Mouse (Mus musculus): ENCODE results near the gene Cpa5. TPM values are rescaled to one million over a fixed set of nuclear protein-coding genes. Genes with fewer than 3 reads are reported as not detected.

Gene Cpa5
- polyA plus RNA-seq, 1 experiment, result not detected

- no peak for TF ChIP-seq MYOD1 (IDR thresholded peaks at IDR 0.05; ENCODE audit: control insufficient read depth in 1 of 3, insufficient read length in 2 of 3, low read depth in 2 of 3)
- TF ChIP-seq E2F4 (IDR thresholded peaks at IDR 0.05; ENCODE audit: insufficient read depth), result no peak
- TF ChIP-seq MAX (IDR thresholded peaks at IDR 0.05; ENCODE audit: low read depth), result no peak
- TF ChIP-seq TCF3 (IDR thresholded peaks at IDR 0.05; ENCODE audit: insufficient read length, low read depth), result no peak
- TF ChIP-seq SRF (IDR thresholded peaks at IDR 0.05; ENCODE audit: control insufficient read depth, insufficient read length, low read depth), result no peak
- TF ChIP-seq REST (IDR thresholded peaks at IDR 0.05; ENCODE audit: insufficient read depth, insufficient read length), result no peak
- no peak for TF ChIP-seq MYOG (IDR thresholded peaks at IDR 0.05; ENCODE audit: control insufficient read depth in 1 of 3, insufficient read depth in 1 of 3, insufficient read length in 2 of 3, low read depth in 2 of 3)
- TF ChIP-seq TCF12 (IDR thresholded peaks at IDR 0.05; ENCODE audit: insufficient read depth, poor library complexity, severe bottlenecking), result no peak
- TF ChIP-seq USF1 (IDR thresholded peaks at IDR 0.05; ENCODE audit: low read depth), result no peak
- TF ChIP-seq CEBPB (IDR thresholded peaks at IDR 0.05; ENCODE audit: insufficient read depth, poor library complexity, severe bottlenecking), result no peak
- no peak for TF ChIP-seq POLR2A (IDR thresholded peaks at IDR 0.05; ENCODE audit: insufficient read length, low read depth)
- no peak overlapping the region for H3K4me2 ChIP-seq (ENCODE audit: low read depth)
- no peak overlapping the region for H3K4me3 ChIP-seq
- no peaks in the 10 kb centered on the region for H3K27me3 ChIP-seq (ENCODE audit: control insufficient read depth, insufficient read depth, insufficient read length)
- no peak overlapping the region for H3ac ChIP-seq (ENCODE audit: control insufficient read depth, insufficient read length)
- H3K36me3 ChIP-seq (ENCODE audit: control insufficient read depth, insufficient read depth), result no peaks in the 10 kb centered on the region
- H3K79me2 ChIP-seq (ENCODE audit: control insufficient read depth, insufficient read depth), result no peaks in the 10 kb centered on the region
These were observed 41.5 kb upstream of the Cpa5 start for GRCm38 (mm10) chr6:30569331-30569730.

GRCm38 (mm10) chr6:30570012-30570411 lies 40.8 kb upstream of the Cpa5 start:
- Histone ChIP-seq H3K79me2 (ENCODE audit: control insufficient read depth, insufficient read depth) (no peaks in the 10 kb centered on the region), H3ac (ENCODE audit: control insufficient read depth, insufficient read length) (no peak overlapping the region), H3K4me2 (ENCODE audit: low read depth) (no peak overlapping the region), H3K36me3 (ENCODE audit: control insufficient read depth, insufficient read depth) (no peaks in the 10 kb centered on the region), H3K4me3 (no peak overlapping the region), H3K27me3 (ENCODE audit: control insufficient read depth, insufficient read depth, insufficient read length) (no peaks in the 10 kb centered on the region)
- TF ChIP-seq SRF (IDR thresholded peaks at IDR 0.05; ENCODE audit: control insufficient read depth, insufficient read length, low read depth), result no peak
- TF ChIP-seq CEBPB (IDR thresholded peaks at IDR 0.05; ENCODE audit: insufficient read depth, poor library complexity, severe bottlenecking), result no peak
- TF ChIP-seq POLR2AphosphoS2 (IDR thresholded peaks at IDR 0.05; ENCODE audit: insufficient read length, low read depth), result no peak
- TF ChIP-seq MYOD1 (IDR thresholded peaks at IDR 0.05; ENCODE audit: control insufficient read depth in 1 of 3, insufficient read length in 2 of 3, low read depth in 2 of 3), result peak in 2 of 3 experiments; percentile 20 to 24
- no peak for TF ChIP-seq MYOG (IDR thresholded peaks at IDR 0.05; ENCODE audit: control insufficient read depth in 1 of 3, insufficient read depth in 1 of 3, insufficient read length in 2 of 3, low read depth in 2 of 3)

- H3ac ChIP-seq (ENCODE audit: control insufficient read depth, insufficient read length), result no peak overlapping the region
- no peaks in the 10 kb centered on the region for H3K79me2 ChIP-seq (ENCODE audit: control insufficient read depth, insufficient read depth)
- H3K4me2 ChIP-seq (ENCODE audit: low read depth), result no peak overlapping the region
- H3K36me3 ChIP-seq (ENCODE audit: control insufficient read depth, insufficient read depth), result no peaks in the 10 kb centered on the region
- no peaks in the 10 kb centered on the region for H3K27me3 ChIP-seq (ENCODE audit: control insufficient read depth, insufficient read depth, insufficient read length)
- TF ChIP-seq POLR2AphosphoS2 (IDR thresholded peaks at IDR 0.05; ENCODE audit: insufficient read length, low read depth) (no peak), TCF3 (IDR thresholded peaks at IDR 0.05; ENCODE audit: insufficient read length, low read depth) (no peak), CEBPB (IDR thresholded peaks at IDR 0.05; ENCODE audit: insufficient read depth, poor library complexity, severe bottlenecking) (no peak), E2F4 (IDR thresholded peaks at IDR 0.05; ENCODE audit: insufficient read depth) (no peak), MAX (IDR thresholded peaks at IDR 0.05; ENCODE audit: low read depth) (no peak), POLR2A (IDR thresholded peaks at IDR 0.05; ENCODE audit: insufficient read length, low read depth) (no peak), SRF (IDR thresholded peaks at IDR 0.05; ENCODE audit: control insufficient read depth, insufficient read length, low read depth) (no peak), USF1 (IDR thresholded peaks at IDR 0.05; ENCODE audit: low read depth) (no peak), MYOG (IDR thresholded peaks at IDR 0.05; ENCODE audit: control insufficient read depth in 1 of 3, insufficient read depth in 1 of 3, insufficient read length in 2 of 3, low read depth in 2 of 3) (no peak), MYOD1 (IDR thresholded peaks at IDR 0.05; ENCODE audit: control insufficient read depth in 1 of 3, insufficient read length in 2 of 3, low read depth in 2 of 3) (no peak), TCF12 (IDR thresholded peaks at IDR 0.05; ENCODE audit: insufficient read depth, poor library complexity, severe bottlenecking) (no peak), REST (IDR thresholded peaks at IDR 0.05; ENCODE audit: insufficient read depth, insufficient read length) (no peak)
- H3K4me3 ChIP-seq, result no peak overlapping the region
These were observed 38.1 kb upstream of the Cpa5 start for GRCm38 (mm10) chr6:30572456-30573311.

- Histone ChIP-seq H3ac (ENCODE audit: control insufficient read depth, insufficient read length) (no peak overlapping the region), H3K27me3 (ENCODE audit: control insufficient read depth, insufficient read depth, insufficient read length) (no peaks in the 10 kb centered on the region), H3K36me3 (ENCODE audit: control insufficient read depth, insufficient read depth) (no peaks in the 10 kb centered on the region), H3K4me2 (ENCODE audit: low read depth) (no peak overlapping the region), H3K4me3 (no peak overlapping the region), H3K79me2 (ENCODE audit: control insufficient read depth, insufficient read depth) (no peaks in the 10 kb centered on the region)
- TF ChIP-seq MAX (IDR thresholded peaks at IDR 0.05; ENCODE audit: low read depth) (no peak), POLR2AphosphoS2 (IDR thresholded peaks at IDR 0.05; ENCODE audit: insufficient read length, low read depth) (no peak), TCF12 (IDR thresholded peaks at IDR 0.05; ENCODE audit: insufficient read depth, poor library complexity, severe bottlenecking) (no peak), E2F4 (IDR thresholded peaks at IDR 0.05; ENCODE audit: insufficient read depth) (no peak), MYOG (IDR thresholded peaks at IDR 0.05; ENCODE audit: control insufficient read depth in 1 of 3, insufficient read depth in 1 of 3, insufficient read length in 2 of 3, low read depth in 2 of 3) (no peak), MYOD1 (IDR thresholded peaks at IDR 0.05; ENCODE audit: control insufficient read depth in 1 of 3, insufficient read length in 2 of 3, low read depth in 2 of 3) (no peak), CEBPB (IDR thresholded peaks at IDR 0.05; ENCODE audit: insufficient read depth, poor library complexity, severe bottlenecking) (no peak), SRF (IDR thresholded peaks at IDR 0.05; ENCODE audit: control insufficient read depth, insufficient read length, low read depth) (no peak), TCF3 (IDR thresholded peaks at IDR 0.05; ENCODE audit: insufficient read length, low read depth) (no peak), POLR2A (IDR thresholded peaks at IDR 0.05; ENCODE audit: insufficient read length, low read depth) (no peak), REST (IDR thresholded peaks at IDR 0.05; ENCODE audit: insufficient read depth, insufficient read length) (no peak), USF1 (IDR thresholded peaks at IDR 0.05; ENCODE audit: low read depth) (no peak)
These were observed 37.4 kb upstream of the Cpa5 start for GRCm38 (mm10) chr6:30573380-30573779.
